Mouse (Mus musculus) retina, postnatal 1 day (tissue): ENCODE data around the gene Gm45233.

Experiments
- DNase-seq: peaks from one replicate; pipeline ENCODE4 v3.0.0-alpha.2; 2012

Gm45233 gene

DNA sequence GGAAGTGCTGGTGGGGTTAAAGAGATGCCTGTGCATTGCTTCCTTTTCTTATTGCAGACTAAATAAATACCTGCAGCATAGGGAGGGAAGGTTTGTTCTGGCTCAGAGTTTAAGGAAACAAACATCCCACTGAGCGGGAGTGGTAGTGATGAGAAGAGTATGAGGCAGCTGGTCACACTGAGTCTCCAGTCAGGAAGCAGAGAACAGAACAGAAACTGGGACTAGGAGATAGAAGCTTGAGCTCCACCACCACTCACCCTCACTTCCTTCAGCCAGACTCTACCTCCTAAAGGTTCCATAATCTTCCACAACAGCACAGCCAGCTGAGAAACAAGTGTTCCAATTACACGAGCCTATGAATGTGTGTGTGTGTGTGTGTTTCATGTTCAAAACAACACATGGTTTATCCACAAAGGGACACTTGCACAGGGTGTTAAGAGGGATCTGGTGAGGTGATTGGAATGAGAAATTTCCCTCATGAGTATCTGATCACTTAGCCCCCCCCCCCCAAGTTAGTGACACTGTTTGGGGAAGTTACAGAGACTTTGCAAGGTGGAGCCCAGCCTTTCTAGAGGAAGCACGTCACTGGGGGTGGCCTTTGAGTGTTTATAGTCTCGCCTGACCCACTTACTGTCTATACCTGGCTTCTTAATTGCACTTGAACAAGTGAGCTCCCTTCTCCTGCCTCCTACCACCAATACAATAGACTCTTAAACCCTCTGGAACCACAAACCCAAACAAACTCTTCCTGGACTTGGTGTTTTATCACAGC, 68.0 kb downstream of the Gm45233 start:
- no peak for DNase-seq

GRCm38 (mm10) chr7:43512519-43512918, 68.6 kb downstream of the Gm45233 start:
- DNase-seq, result no peak
